Mouse (Mus musculus): ENCODE results near the gene Dok1. TPM values are rescaled to one million over a fixed set of nuclear protein-coding genes. Genes with fewer than 3 reads are reported as not detected.

The Dok1 gene
- total RNA-seq (2021): 1 to 10 TPM; 1.8 to 2.7 TPM
- long read RNA-seq, experiment 1, partial matches to known transcripts: 0 of 1 reads
- long read RNA-seq, experiment 1, other reads (novel, unspliced or antisense): 0 of 1 reads
- long read RNA-seq, experiment 2: 0 reads

DNA sequence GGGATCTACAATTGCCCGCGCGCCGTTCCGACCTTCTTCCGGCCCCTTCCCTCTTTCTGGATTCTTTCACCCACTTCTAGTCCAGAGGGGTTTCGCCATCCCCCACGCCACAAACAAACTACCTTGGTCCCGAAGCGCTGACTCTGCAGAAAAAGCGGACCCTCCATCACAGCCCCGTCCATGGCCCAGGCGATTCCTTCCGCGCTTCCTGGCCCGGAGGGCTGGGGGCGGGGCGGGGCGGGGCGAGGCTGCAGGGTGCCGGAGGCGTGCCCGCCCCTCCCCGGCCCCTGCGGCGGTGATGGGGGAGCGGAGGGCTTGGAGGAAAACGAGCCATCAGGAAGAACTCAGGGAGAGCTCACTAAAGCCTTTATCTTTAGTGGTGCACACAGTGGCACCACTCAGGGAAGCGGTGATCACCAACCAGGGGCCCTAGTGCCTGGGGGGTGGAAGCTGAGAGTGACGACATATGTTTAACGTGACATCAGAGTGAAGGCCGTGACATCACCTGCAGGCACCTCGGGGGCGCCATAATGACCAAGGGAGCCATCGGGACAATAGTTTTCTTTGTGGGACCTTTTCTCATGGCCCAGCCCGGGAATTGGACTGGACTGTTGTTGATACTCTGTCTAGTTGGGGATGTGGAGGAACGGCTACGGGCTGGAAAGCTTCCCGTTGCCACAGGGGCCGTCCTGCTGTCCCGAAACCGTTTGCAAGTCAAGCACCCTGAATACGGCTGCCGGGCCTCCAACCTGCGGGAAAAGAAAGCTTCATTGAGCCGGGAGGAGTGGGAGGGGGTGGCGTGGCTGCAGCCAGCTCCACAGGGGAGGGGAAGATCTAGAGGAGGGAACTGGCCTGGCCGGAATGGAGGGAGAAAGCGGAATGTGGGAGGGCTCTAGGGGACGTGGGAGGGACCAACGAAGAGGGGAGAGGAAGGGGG lies at the start of gene Dok1, which contains the start of gene Loxl3:
Gene Dok1 (minus strand): TSS at position 223 of the 937 bp plus-strand sequence.
Gene Loxl3 (plus strand): TSS at position 925 of the 937 bp plus-strand sequence.
- no peak for DNase-seq (ENCODE audit: low spot score in 2 of 2)

DNA sequence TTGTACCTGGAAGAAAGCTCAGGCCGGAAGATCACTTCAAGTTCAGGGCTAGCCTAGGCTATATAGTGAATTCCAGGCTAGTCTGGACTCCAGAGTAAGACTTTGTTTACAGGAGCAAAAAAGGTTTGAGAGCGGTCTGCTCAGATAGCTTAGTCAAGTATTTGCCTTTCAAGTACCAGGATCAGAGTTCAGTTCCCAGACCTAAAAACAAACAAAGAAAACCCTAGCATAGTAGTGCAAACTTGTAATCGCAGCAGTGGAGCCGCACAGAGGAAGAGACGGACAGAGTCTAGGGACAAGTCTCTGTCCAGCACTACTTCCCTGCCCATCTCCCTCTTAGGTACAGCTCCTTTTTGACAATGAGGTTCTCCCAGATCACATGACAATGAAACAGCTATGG lies 46.9 kb upstream of the Dok1 start:
- DNase-seq (ENCODE audit: low spot score in 2 of 2): no peak

DNA sequence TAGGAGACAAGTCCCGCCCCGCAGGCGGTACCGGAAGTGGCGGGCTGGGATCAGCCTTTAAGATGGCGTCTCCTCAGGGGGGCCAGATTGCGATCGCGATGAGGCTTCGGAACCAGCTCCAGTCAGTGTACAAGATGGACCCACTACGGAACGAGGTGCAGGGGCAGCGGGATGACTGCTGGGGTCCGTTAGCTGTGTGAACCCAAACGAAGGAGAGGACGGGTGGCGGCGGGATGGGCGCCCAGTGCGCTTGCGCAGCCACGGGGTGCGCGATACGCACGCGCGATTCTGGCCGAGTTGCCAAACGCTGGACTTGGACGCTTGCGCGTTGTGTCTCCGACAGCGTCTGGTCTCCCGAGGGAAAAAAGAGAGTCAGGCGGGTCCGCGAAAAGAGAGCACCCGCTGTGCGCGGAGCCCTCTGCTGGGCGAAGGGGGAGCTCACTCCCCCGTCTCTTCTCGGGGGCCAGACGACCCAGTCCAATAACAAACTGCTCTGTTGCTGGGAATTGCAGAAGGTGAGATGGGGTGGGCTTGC lies 45.1 kb upstream of the Dok1 start:
- peak; percentile 100 for DNase-seq (ENCODE audit: low spot score in 2 of 2)

DNA sequence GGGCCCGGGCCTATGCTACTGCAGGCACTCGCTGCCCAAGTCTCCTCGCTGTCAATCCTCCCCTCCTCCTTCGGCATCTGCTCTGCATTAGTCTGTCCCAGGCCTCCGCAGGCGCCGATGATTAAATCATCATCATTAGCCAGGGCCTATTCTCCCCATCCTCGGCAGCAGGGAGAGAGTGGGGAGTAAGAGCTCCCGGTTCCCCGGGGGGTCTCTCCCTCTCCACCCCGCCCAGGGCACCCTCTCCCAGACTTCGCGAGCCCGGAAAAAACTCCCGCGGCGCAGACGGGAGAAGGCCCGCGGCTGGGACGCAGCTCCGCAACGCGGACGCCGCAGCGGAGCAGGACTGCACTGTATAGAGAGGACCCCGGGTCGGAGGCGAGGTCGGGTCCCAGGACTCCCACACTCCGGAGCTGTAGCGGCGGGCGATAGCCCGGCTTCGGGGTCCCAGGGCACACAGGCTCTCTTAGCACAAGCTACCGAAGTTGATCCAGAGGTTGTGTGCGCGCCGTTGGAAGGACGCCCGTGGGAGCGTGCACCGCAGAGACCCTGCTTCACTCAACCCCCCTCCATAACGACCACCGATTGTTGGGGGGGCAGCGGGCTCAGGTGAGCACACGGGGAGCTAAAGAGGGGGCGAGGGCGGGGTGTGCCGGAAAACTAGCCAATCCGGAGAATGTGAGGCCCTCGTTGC lies 44.5 kb upstream of the Dok1 start, which contains the start of gene Pcgf1:
Gene Pcgf1 (plus strand): TSS at position 240 of the 694 bp plus-strand sequence.
- peak; percentile 23 to 42 for DNase-seq (ENCODE audit: low spot score in 2 of 2)

DNA sequence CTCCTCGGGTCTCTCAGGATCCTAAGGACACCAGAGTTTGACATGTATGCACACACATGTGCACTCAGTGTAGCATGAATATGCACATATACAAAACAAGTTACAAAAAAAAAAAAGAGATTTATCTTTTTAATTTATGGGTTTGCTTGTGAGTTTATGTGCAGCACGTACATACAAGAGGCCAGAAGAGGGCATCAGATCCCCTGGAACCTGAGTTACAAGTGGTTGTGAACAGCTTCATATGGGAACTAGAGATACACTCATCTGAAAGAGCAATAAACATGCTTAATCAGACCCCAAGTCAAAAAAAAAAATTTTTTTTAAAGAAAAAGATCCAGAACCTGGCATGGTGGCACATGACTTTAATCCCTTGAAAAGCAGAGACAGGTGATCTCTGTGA lies 41.7 kb upstream of the Dok1 start:
- no peak for DNase-seq (ENCODE audit: low spot score in 2 of 2)

DNA sequence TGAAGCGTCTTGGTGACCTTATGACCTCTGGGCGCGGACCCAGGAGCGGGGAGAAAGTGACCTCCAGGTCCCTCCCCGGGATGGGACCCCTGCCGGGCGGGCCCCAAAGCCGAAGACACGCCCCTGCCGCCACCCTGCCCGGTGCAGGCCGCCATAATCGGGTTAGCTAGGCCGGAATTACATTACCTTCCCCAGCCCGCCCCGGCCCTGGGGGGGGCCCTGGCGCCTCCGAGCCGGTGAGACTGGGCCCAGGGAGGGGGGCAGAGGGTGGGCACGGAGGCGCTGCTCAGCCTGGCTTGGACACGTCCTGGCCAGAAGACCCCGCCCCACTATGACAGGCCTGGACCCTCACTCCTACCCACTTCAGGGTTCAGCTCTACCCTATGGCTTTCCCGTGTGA lies 37.9 kb upstream of the Dok1 start:
- no peak for DNase-seq (ENCODE audit: low spot score in 2 of 2)

DNA sequence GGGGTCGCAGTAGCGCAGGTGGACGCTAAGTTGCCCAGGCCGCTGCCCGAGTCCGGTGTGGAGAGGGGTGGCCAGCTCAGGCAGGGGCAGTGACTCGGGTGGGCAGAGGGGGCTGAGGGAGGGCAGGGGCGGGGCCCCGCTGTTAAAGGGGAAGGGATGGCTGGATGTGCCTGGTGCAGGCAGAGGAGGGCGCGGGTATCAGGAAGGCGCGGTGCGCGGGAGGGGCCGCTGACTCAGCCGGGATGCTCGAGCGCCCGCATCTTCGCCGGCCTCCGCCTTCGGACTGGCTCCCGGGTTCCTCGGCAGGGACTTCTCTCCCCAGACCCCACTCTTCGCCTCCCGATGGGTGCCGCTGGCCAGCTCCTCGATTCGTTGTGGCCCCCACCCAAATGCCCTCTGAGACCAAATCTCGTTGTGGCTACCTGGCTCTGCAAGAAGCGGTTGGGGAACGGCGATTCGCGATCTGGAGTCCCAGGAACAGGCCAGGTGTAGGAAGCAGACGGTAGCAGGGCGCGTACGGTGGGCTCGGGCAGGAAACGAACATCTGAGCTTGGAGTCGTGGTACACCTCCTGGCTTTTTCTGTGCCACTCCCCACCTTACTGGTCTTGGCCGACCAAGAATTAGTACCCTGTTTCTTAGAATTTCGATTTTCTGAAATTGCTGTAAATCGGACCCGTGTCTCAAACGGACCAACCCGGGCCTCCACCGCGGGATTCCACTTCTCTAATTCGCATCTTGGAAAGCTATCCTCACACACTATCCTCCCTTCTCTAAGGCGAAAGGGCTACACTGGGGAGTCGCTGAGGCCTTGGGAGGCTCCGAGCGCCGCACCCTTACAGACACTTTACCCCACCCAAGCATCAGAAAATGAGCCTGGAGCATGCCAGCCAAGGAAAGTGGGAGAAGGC lies 37.3 kb upstream of the Dok1 start:
- DNase-seq (ENCODE audit: low spot score in 2 of 2): no peak

DNA sequence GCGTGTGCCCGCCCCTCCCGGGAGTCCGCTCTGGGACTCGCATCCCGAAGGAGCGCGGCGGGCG lies 36.8 kb upstream of the Dok1 start, which contains the start of gene Tlx2:
Gene Tlx2 (minus strand): TSS at position 47 of the 64 bp plus-strand sequence.
- DNase-seq (ENCODE audit: low spot score in 2 of 2): no peak

DNA sequence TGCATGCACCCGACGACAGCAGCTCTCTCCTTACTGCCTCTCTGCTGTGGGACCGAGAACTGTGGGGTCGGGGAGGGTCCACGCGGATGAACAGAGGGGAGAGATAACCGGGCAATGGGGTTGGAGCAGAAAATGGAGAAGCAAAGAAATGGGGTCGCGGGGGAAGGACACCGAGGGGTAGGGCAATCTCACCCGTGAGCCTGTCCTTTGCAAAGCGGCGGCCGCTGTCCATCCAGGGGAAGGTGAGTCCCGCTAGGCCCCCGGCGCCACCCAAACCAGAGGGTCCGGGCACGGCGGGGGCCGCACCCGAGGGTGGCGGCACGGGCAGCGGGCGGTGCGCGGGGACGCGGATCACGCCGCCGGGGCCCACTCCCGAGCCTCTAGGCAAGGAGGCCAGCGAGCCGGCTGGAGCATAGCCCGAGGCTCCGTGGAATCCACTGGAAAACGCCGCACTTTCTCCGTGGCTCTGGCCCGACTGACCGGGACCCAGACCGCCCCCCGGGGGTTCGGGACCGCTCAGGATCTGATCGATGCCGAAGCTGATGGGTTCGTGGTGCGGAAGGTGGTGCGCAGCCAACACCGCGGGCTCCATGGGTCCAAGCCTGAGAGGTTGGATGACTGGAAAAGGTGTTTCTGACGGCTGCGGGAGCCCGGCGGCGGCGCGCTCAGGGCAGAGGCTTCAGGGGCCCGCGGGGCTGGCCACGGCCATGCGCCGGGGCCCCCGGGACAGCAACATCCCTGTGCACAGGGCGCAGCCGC lies 36.4 kb upstream of the Dok1 start:
- DNase-seq (ENCODE audit: low spot score in 2 of 2): no peak

DNA sequence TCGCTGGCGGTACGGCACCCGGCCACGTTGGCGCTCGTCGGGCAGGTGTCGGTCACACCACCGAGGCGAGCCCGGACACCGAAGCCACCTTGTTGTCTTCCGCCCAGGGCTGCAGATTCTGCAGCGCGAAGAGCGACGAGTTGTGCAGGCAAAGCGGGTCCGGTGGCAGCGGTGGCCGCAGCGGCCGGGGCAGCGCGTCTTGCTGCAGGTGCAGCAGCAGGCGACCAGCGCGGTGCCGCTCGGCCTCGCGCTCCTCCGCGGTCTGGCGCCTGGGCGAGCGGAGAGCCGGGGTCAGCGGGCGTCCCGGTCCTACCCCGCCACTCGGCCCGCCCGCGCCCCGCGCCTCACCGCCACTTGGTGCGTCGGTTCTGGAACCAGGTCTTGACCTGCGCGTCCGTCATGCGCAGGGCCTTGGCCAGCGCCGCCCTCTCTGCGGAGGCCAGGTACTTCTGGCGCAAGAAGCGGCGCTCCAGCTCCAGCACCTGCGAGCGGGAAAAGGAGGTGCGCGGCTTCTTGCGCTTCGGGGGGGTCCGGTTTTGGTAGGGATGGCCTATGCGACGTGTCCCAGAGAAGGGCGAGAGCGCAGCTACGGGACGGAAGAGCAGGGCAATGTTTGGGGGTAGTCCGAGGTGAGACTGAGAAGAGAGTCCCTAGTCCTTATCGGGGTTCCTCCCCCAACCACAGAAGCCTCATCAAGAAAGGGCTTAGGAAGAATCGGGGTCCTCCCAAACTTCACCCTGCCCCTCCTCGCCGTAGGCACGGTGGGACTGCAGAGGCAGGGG lies 35.6 kb upstream of the Dok1 start:
- no peak for DNase-seq (ENCODE audit: low spot score in 2 of 2)

DNA sequence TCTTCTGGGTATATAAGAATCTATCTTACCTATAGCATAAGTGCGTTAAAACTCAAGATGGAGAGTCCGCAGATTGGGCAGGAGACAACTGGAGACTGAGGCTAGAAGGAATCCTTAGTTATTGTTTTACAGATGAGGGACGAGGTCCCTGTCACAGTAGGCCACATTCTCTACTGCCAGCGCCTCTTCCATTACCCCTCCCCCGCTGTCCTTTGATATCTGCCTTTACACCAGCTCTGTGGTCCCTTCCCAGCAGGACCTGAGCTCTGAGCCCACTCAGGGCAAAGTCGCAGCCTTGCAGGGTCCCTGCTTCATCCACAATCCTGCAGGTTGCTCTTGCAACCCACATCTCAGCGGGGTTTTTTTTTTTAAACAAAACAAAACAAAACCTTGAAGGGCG lies 35.0 kb upstream of the Dok1 start:
- DNase-seq (ENCODE audit: low spot score in 2 of 2): no peak

DNA sequence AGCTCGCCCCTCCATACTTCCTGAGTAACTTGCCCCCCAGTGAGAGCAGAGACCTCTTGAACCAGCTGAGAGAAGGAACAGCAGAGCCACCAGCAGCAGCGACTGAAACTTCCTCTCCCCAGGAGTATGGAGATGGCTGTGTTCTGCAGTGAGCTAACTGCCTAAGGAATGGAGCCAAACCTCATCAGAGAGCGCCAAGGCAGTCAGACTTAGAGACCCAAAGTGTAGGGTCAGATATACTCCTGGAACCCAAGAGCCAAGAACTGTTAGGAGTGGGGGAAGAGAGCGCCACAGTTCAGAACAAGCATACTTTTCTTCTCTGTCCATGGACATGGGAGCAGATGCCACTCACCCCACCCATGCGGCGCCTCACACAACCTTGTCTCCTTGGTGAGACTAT lies 33.2 kb upstream of the Dok1 start:
- DNase-seq (ENCODE audit: low spot score in 2 of 2): no peak

DNA sequence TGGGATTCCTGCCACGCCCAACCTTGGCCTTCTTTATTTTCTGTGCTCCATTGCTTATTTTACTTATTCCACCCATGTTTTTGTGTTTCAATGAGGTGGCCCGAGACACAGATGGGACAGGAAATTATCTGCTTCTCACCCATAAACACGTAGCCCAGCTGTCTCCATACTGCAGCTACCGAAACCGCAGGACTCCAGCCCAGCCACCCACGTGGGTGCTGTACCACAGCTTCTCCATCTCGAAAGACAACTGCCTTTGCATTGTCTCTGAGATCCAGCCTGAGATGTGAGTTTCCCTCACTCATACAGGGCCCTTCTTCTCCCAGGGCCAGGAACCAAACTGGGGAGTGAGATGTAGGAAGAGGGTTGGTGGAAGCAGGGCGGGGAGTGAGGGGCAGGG lies 32.7 kb upstream of the Dok1 start:
- DNase-seq (ENCODE audit: low spot score in 2 of 2): no peak

DNA sequence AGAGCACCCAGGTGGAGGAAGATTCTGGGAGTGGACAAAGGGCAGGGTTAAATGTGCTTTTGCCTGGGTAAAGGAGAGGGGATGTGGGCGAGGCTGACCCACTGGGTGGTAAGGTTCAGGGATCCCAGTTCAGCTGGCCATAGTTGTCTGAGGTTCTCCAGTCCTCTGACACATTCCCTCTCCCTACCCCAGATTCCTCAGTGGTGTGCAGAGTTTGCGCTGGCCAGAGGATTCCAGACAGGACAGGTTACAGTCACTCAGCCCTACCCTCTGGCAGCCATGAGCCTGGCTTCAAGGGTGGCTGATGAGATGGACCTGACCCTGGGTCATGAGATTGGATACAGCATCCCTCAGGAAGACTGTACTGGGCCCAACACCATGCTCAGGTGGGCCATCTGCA lies 25.5 kb upstream of the Dok1 start:
- DNase-seq (ENCODE audit: low spot score in 2 of 2): no peak

DNA sequence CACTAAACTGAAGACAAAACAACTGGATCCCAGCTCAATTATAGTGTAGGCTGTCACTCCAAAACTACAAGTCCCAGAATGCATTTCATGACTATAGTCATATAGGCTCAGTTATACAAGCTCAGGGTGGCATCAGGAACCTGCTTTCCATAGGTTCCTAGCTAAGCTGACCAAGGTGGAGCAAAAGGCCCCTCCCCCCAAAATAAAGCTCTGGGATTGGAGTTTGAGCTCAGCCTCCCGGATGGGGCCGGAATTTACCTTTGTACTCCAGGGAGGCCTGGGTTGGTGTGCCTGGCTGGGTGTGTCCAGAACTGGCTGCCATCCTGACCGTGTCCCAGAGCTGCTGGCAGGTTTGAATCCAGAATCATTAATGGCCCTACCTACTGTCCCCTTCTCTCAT lies 24.5 kb upstream of the Dok1 start, which contains the start of gene Dqx1:
Gene Dqx1 (plus strand): TSS at position 55 of the 400 bp plus-strand sequence.
- DNase-seq (ENCODE audit: low spot score in 2 of 2): peak in 1 of 2 experiments; percentile 40

DNA sequence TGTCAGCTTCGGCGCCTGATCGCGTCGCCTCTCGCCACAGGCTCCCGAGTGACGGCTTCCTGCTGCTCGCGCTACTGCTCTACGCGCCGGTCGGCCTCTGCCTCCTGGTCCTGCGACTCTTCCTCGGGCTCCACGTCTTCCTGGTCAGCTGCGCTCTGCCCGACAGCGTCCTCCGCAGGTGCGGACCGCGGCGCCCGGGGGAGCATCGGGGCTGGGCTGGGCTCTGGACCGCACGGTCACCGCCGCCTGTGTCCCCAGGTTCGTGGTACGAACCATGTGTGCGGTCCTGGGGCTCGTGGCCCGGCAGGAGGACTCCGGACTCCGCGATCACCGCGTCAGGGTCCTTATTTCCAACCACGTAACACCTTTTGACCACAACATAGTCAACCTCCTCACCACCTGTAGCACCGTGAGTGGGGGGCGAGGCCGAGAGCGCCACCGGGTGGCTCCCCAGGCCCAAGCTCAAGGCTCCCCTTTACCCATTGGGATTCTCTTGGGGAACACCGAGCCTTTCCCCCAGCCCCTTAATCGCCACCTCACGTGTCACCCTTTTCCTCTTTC lies 21.7 kb upstream of the Dok1 start, which contains the start of gene Htra2:
Gene Htra2 (minus strand): TSS at position 403 of the 561 bp plus-strand sequence.
- peak in 1 of 2 experiments; percentile 25 for DNase-seq (ENCODE audit: low spot score in 2 of 2)

DNA sequence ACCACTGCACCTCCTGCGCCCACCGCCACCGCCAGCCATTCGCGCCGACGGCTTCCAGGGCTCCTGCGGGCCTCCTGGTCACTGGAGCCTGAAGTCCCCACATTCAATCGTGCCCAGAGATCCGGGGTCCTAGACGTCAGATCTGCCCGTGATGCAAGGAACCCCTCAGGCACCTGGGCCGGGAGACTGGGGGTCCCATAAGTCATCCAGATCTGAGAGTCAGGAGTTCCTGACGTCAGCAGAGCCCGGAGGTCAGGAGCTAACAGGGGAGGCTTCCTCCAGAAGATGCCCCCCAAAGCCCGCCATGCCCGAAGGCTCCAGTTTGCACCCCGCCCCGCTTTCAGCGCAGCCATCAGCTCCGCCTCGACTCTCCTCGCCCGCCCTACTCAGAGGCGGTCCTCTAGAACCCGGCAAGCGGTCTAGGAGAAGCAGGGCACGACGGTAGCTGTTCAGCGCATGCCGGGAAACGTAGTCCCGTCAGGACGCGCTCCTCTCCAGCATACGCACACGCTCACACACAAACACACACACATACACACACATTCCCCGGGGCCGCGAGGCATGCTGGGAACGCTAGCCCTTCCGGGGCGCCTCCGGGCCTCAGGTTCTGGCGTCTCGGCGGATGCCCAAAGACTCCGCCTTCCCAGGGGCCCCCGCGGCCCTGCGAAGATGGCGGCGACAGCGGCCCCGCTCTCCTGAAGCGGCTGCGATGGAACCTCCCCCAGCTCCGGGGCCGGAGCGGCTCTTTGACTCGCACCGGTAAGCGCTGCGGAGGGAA lies 21.0 kb upstream of the Dok1 start, which contains the start of gene Aup1:
Gene Aup1 (plus strand): TSS at position 448 of the 778 bp plus-strand sequence.
- peak; percentile 97 to 98 for DNase-seq (ENCODE audit: low spot score in 2 of 2)
